Mouse (Mus musculus) lung, embryonic 16.5 days (tissue): ENCODE results near the gene Tal1. TPM values are rescaled to one million over a fixed set of nuclear protein-coding genes. Genes with fewer than 3 reads are reported as not detected.

Source experiments
- ATAC-seq: fragments of 200-750 bp; cut with Nextera tagmentation; 2 replicates; pipeline ENCODE4 v1.8.0; 2017; ENCODE audit warnings: low read depth, mild to moderate bottlenecking, moderate library complexity
- H3K27ac ChIP-seq: fragments of 300-500 bp; sonication (generic); 2 replicates; pipeline ENCODE4 v1.5.1; 2014; ENCODE audit warnings: mild to moderate bottlenecking, control low read depth, low read length
- H3K27me3 ChIP-seq: fragments of 300-500 bp; sonication (generic); 2 replicates; pipeline ENCODE4 v1.6.1; 2014; ENCODE audit warnings: low read depth, low read length, mixed read lengths; ENCODE audit not compliant: control insufficient read depth, insufficient read depth
- H3K36me3 ChIP-seq: fragments of 300-500 bp; sonication (generic); 2 replicates; pipeline ENCODE4 v1.6.1; 2014; ENCODE audit warnings: low read length; ENCODE audit not compliant: control insufficient read depth, insufficient read depth
- H3K4me1 ChIP-seq: fragments of 300-500 bp; sonication (generic); replicated peaks from 2 replicates; pipeline ENCODE4 v1.6.1; 2014; ENCODE audit warnings: low read length, mixed read lengths; ENCODE audit not compliant: control insufficient read depth, insufficient read depth
- H3K4me2 ChIP-seq: fragments of 300-500 bp; sonication (generic); 2 replicates; pipeline ENCODE4 v1.6.1; 2014; ENCODE audit warnings: low read depth, low read length, control low read depth
- H3K4me3 ChIP-seq: fragments of 300-500 bp; sonication (generic); 2 replicates; pipeline ENCODE4 v1.5.1; 2014; ENCODE audit warnings: mild to moderate bottlenecking, low read length, control low read depth
- H3K9ac ChIP-seq: fragments of 300-500 bp; sonication (generic); 2 replicates; pipeline ENCODE4 v1.6.1; 2014; ENCODE audit warnings: low read length, control low read depth
- H3K9me3 ChIP-seq: fragments of 300-500 bp; sonication (generic); 2 replicates; pipeline ENCODE4 v1.6.1; 2016; ENCODE audit warnings: low read length; ENCODE audit not compliant: control insufficient read depth
- WGBS: fragments of 180-500 bp; shearing (Covaris S2); extraction: QIAGEN DNeasy Blood & Tissue Kit; methylation state at CpG from one replicate; pipeline ENCODE4 v1.1.7; 2014; 5-methylcytosine and 5-hydroxymethylcytosine counted together
- polyA plus RNA-seq: library from polyadenylated mRNA; unstranded; fragments of >200 nt; fragmentation: Nextera tagmentation; extraction: Ambion mirVana; gene quantifications from 2 replicates; pipeline ENCODE4 v1.2.1, GENCODE M21; 2015

The Tal1 gene
- polyA plus RNA-seq, 1 experiment from 2014 or later: 1.7 TPM

- no peak overlapping the region for H3K9ac ChIP-seq
- no peaks in the 10 kb centered on the region; the same call in 1 of the 2 replicates for H3K27me3 ChIP-seq
- H3K4me1 ChIP-seq: peaks cover 10% of the 10 kb centered on the region
- no peak overlapping the region for H3K4me3 ChIP-seq
- ATAC-seq: no peak
- no peak overlapping the region for H3K4me2 ChIP-seq
- no peaks in the 10 kb centered on the region for H3K9me3 ChIP-seq
- 82% methylated on average over 2 of the region's 2 CpGs for WGBS
- H3K36me3 ChIP-seq: no peaks in the 10 kb centered on the region
- no peak overlapping the region for H3K27ac ChIP-seq
Measured at GRCm38 (mm10) chr4:115094056-115094455, 37.8 kb downstream of the Tal1 start.

- H3K9ac ChIP-seq: peak overlapping the region; percentile 64
- peak; percentile 81 for ATAC-seq
- H3K36me3 ChIP-seq: no peaks in the 10 kb centered on the region
- H3K27ac ChIP-seq: peak overlapping the region; percentile 78
- H3K4me3 ChIP-seq: peak overlapping the region; percentile 52
- no peaks in the 10 kb centered on the region for H3K9me3 ChIP-seq
- no peaks in the 10 kb centered on the region; the same call in 1 of the 2 replicates for H3K27me3 ChIP-seq
- peak overlapping the region; percentile 77 for H3K4me2 ChIP-seq
- under 1% methylated on average over 26 of the region's 31 CpGs for WGBS
- H3K4me1 ChIP-seq: peaks cover 8% of the 10 kb centered on the region
Measured at GRCm38 (mm10) chr4:115095671-115096434, 39.6 kb downstream of the Tal1 start.

- 10% methylated on average over 11 of the region's 11 CpGs for WGBS
- peak overlapping the region; percentile 78 for H3K27ac ChIP-seq
- H3K4me2 ChIP-seq: peak overlapping the region; percentile 77
- peaks cover 8% of the 10 kb centered on the region for H3K4me1 ChIP-seq
- no peaks in the 10 kb centered on the region for H3K36me3 ChIP-seq
- H3K9me3 ChIP-seq: no peaks in the 10 kb centered on the region
- peak overlapping the region; percentile 52 for H3K4me3 ChIP-seq
- no peaks in the 10 kb centered on the region; the same call in 1 of the 2 replicates for H3K27me3 ChIP-seq
- ATAC-seq: peak; percentile 39
- no peak overlapping the region for H3K9ac ChIP-seq
Measured at GRCm38 (mm10) chr4:115096435-115097145, 40.4 kb downstream of the Tal1 start.

GRCm38 (mm10) chr4:115097146-115097496 is 40.9 kb downstream of the Tal1 start:
- no peak overlapping the region for H3K27ac ChIP-seq
- H3K4me2 ChIP-seq: peak overlapping the region; percentile 77
- no peak for ATAC-seq
- H3K4me3 ChIP-seq: peak overlapping the region; percentile 12; the same call in 1 of the 2 replicates
- WGBS: 0% methylated on average over 6 of the region's 6 CpGs
- no peaks in the 10 kb centered on the region for H3K36me3 ChIP-seq
- H3K9me3 ChIP-seq: no peaks in the 10 kb centered on the region
- H3K9ac ChIP-seq: no peak overlapping the region
- no peaks in the 10 kb centered on the region; the same call in 1 of the 2 replicates for H3K27me3 ChIP-seq
- H3K4me1 ChIP-seq: peaks cover 8% of the 10 kb centered on the region

- H3K4me3 ChIP-seq: no peak overlapping the region
- H3K4me1 ChIP-seq: peaks cover 5% of the 10 kb centered on the region
- no peaks in the 10 kb centered on the region; the same call in 1 of the 2 replicates for H3K27me3 ChIP-seq
- no peaks in the 10 kb centered on the region for H3K9me3 ChIP-seq
- H3K9ac ChIP-seq: peak overlapping the region; percentile 35; the same call in 1 of the 2 replicates
- WGBS: 31% methylated on average over 6 of the region's 6 CpGs
- peak overlapping the region; percentile 48; the same call in 1 of the 2 replicates for H3K4me2 ChIP-seq
- no peaks in the 10 kb centered on the region for H3K36me3 ChIP-seq
- ATAC-seq: 0 out of 2 replicates have a peak, but pooled peaks have one; percentile 29
- no peak overlapping the region for H3K27ac ChIP-seq
Measured at GRCm38 (mm10) chr4:115101682-115102081, 45.5 kb downstream of the Tal1 start.

- no peaks in the 10 kb centered on the region for H3K36me3 ChIP-seq
- no peak for ATAC-seq
- H3K4me2 ChIP-seq: no peak overlapping the region
- H3K27ac ChIP-seq: no peak overlapping the region
- no peak overlapping the region for H3K9ac ChIP-seq
- H3K4me1 ChIP-seq: no peaks in the 10 kb centered on the region; the same call in 1 of the 2 replicates
- WGBS: 56% methylated on average over 4 of the region's 4 CpGs
- H3K9me3 ChIP-seq: no peaks in the 10 kb centered on the region
- no peaks in the 10 kb centered on the region; the same call in 1 of the 2 replicates for H3K27me3 ChIP-seq
- H3K4me3 ChIP-seq: no peak overlapping the region
Measured at GRCm38 (mm10) chr4:115103510-115103909, 47.3 kb downstream of the Tal1 start.

- H3K4me2 ChIP-seq: no peak overlapping the region
- whole genome bisulfite sequencing: 54% methylated on average over 2 of the region's 2 CpGs
- no peak overlapping the region for H3K9ac ChIP-seq
- no peak for ATAC-seq
- no peaks in the 10 kb centered on the region for H3K4me1 ChIP-seq
- H3K27ac ChIP-seq: no peak overlapping the region
- H3K27me3 ChIP-seq: no peaks in the 10 kb centered on the region
- H3K9me3 ChIP-seq: no peaks in the 10 kb centered on the region
- no peak overlapping the region for H3K4me3 ChIP-seq
- no peaks in the 10 kb centered on the region for H3K36me3 ChIP-seq
Measured at GRCm38 (mm10) chr4:115111167-115111566, 54.9 kb downstream of the Tal1 start.

- no peaks in the 10 kb centered on the region for H3K27me3 ChIP-seq
- no peak overlapping the region for H3K27ac ChIP-seq
- H3K9me3 ChIP-seq: no peaks in the 10 kb centered on the region
- H3K9ac ChIP-seq: no peak overlapping the region
- no peaks in the 10 kb centered on the region for H3K4me1 ChIP-seq
- WGBS: 26% methylated on average over 5 of the region's 5 CpGs
- no peak for ATAC-seq
- no peak overlapping the region for H3K4me2 ChIP-seq
- H3K4me3 ChIP-seq: no peak overlapping the region
- no peaks in the 10 kb centered on the region for H3K36me3 ChIP-seq
Measured at GRCm38 (mm10) chr4:115113266-115113665, 57.0 kb downstream of the Tal1 start.

GRCm38 (mm10) chr4:115119642-115120041 is 63.4 kb downstream of the Tal1 start:
- Histone ChIP-seq H3K4me1 (no peaks in the 10 kb centered on the region), H3K27ac (no peak overlapping the region), H3K9ac (no peak overlapping the region), H3K9me3 (no peaks in the 10 kb centered on the region), H3K36me3 (no peaks in the 10 kb centered on the region), H3K4me3 (no peak overlapping the region), H3K4me2 (no peak overlapping the region), H3K27me3 (no peaks in the 10 kb centered on the region)
- WGBS: 69% methylated on average over 3 of the region's 3 CpGs
- ATAC-seq: no peak
